16 mouse cellular contexts compared by ENCODE assay signal in genomic region chr1:160046786-160047185, GRCm38 (mm10). TPM values are rescaled to one million over a fixed set of nuclear protein-coding genes. Genes with fewer than 3 reads are reported as not detected.
DNase-seq lines count a peak whose midpoint lies in the region; ATAC-seq lines count a peak whose summit lies in the region.
"Had no signal": no experiment of that assay in that cellular context is flagged by ENCODE, and none has a peak within 500 bp of the region (broad histone marks: within the 10 kb centered on the region; RNA-seq: fewer than 3 reads in every experiment).

No protein-coding gene starts in this region.

- 63% methylated on average over 4 of the region's 4 CpGs for WGBS in limb, embryonic 15.5 days
- 89% methylated on average over 4 of the region's 4 CpGs for WGBS in limb, embryonic 10.5 days
- 68% methylated on average over 4 of the region's 4 CpGs for WGBS in liver, embryonic 15.5 days (ENCODE audit: insufficient replicate concordance)

- H3K4me3 ChIP-seq in limb, embryonic 15.5 days: no peak overlapping the region
- H3K4me3 ChIP-seq in limb, embryonic 10.5 days: no peak overlapping the region
- peak overlapping the region; percentile 67 for H3K4me3 ChIP-seq in liver, embryonic 15.5 days (replicated peaks)
- H3K4me3 ChIP-seq: left cerebral cortex, adult 2 months; neural tube, embryonic 13.5 days had no signal

- no peak overlapping the region for H3K27ac ChIP-seq in limb, embryonic 15.5 days
- H3K27ac ChIP-seq in limb, embryonic 10.5 days: no peak overlapping the region
- 0 out of 2 replicates have a peak overlapping the region, but pooled peaks have one; percentile 7 for H3K27ac ChIP-seq in liver, embryonic 15.5 days (replicated peaks)
- H3K27ac ChIP-seq: left cerebral cortex, adult 2 months; neural tube, embryonic 13.5 days had no signal

- no peak overlapping the region for H3K9ac ChIP-seq in limb, embryonic 15.5 days
- H3K9ac ChIP-seq in liver, embryonic 15.5 days: peak overlapping the region; percentile 25; the same call in 1 of the 2 replicates
- H3K9ac ChIP-seq: lung, embryonic 14.5 days; neural tube, embryonic 13.5 days had no signal

- H3K9me3 ChIP-seq in limb, embryonic 15.5 days: no peaks in the 10 kb centered on the region
- no peaks in the 10 kb centered on the region for H3K9me3 ChIP-seq in limb, embryonic 10.5 days (replicated peaks)
- no peaks in the 10 kb centered on the region for H3K9me3 ChIP-seq in liver, embryonic 15.5 days (replicated peaks)
- H3K9me3 ChIP-seq: neural tube, embryonic 13.5 days had no signal

- 0 out of 2 replicates have a peak overlapping the region, but pooled peaks have one; percentile 14 for H3K4me2 ChIP-seq in limb, embryonic 15.5 days
- H3K4me2 ChIP-seq in liver, embryonic 15.5 days: peak overlapping the region; percentile 83
- H3K4me2 ChIP-seq: lung, embryonic 14.5 days; neural tube, embryonic 13.5 days had no signal

- DNase-seq in cerebellum, postnatal 25 days: peak; percentile 61 to 68
- no peak for DNase-seq in cerebellum, adult 11-12 months
- no peak for DNase-seq in limb, embryonic 10.5 days (ENCODE audit: low spot score)
- DNase-seq in T-cell, adult 2 months (ENCODE audit: low spot score): peak; percentile 66
- no peak for DNase-seq in right cerebral cortex, postnatal 4 days
- no peak for DNase-seq in embryo, embryonic 10 days (ENCODE audit: low spot score)
- DNase-seq: kidney, postnatal 25 days; lung, embryonic 14.5 days; midbrain, embryonic 14.5 days; right cerebral cortex, adult 18-20 months; thymus, postnatal 36 days had no signal

- peaks cover 19% of the 10 kb centered on the region; the same call in 1 of the 2 replicates for H3K4me1 ChIP-seq in limb, embryonic 15.5 days
- H3K4me1 ChIP-seq in limb, embryonic 10.5 days: peaks cover 9% of the 10 kb centered on the region; the same call in 1 of the 2 replicates
- H3K4me1 ChIP-seq in liver, embryonic 15.5 days (replicated peaks): peaks cover 82% of the 10 kb centered on the region

- H3K36me3 ChIP-seq in limb, embryonic 15.5 days: no peaks in the 10 kb centered on the region
- no peaks in the 10 kb centered on the region for H3K36me3 ChIP-seq in limb, embryonic 10.5 days
- no peaks in the 10 kb centered on the region; the same call in 1 of the 2 replicates for H3K36me3 ChIP-seq in liver, embryonic 15.5 days (replicated peaks)
- H3K36me3 ChIP-seq: neural tube, embryonic 13.5 days had no signal

- H3K27me3 ChIP-seq in limb, embryonic 15.5 days: no peaks in the 10 kb centered on the region
- H3K27me3 ChIP-seq in limb, embryonic 10.5 days (ENCODE audit: low read depth, poor library complexity, severe bottlenecking): 0 out of 2 replicates have a peak, but pooled peaks cover 5% of the 10 kb centered on the region
- no peaks in the 10 kb centered on the region for H3K27me3 ChIP-seq in liver, embryonic 15.5 days
- H3K27me3 ChIP-seq: neural tube, embryonic 13.5 days had no signal

- no peak for ATAC-seq in limb, embryonic 15.5 days (ENCODE audit: insufficient number of reproducible peaks, low FRiP score, low TSS enrichment, low read depth)
- ATAC-seq in liver, embryonic 15.5 days (ENCODE audit: insufficient read depth): no peak
- ATAC-seq: hindbrain, embryonic 16.5 days had no signal

RNA-seq across cellular contexts. Expression of gene 4930523C07Rik, which starts 2.6 kb away (rescaled TPM):
- polyA plus RNA-seq in limb, embryonic 15.5 days (2015; fragmentation: Nextera tagmentation; extraction: Ambion mirVana): 19.5 and 28.8 TPM in 2 replicates
- 1.2 and 2.8 TPM in 2 replicates for polyA plus RNA-seq in limb, embryonic 10.5 days (2016; fragmentation: Nextera tagmentation; extraction: Ambion mirVana)
- 24.9 and 25.5 TPM in 2 replicates for polyA plus RNA-seq in liver, embryonic 15.5 days (2015; fragmentation: Nextera tagmentation; extraction: Ambion mirVana)

Comparison
In these comparisons a context has a peak if more than half of its experiments do, and no peak if none do; other contexts are left out.
1. DNase-seq: peak in cerebellum, postnatal 25 days (2 of 2) and T-cell, adult 2 months (single experiment); none in cerebellum, adult 11-12 months (single experiment), limb, embryonic 10.5 days (single experiment), right cerebral cortex, postnatal 4 days (single experiment) and embryo, embryonic 10 days (single experiment).